Mouse (Mus musculus) limb, embryonic 14.5 days (tissue): ENCODE measurements at regions not wholly inside any gene's neighbourhood (a gene's known extent, or its start where the extent isn't known, plus 50 kb on each side); places are given as distances from the start of the nearest gene placed in this dataset.

Experiments used
- ATAC-seq: fragments of 200-750 bp; cut with Nextera tagmentation; 2 replicates; pipeline ENCODE4 v1.8.0; 2017; ENCODE audit warnings: low read depth, moderate number of reproducible peaks, moderate TSS enrichment; ENCODE audit not compliant: low FRiP score
- DNase-seq: peaks from one replicate; pipeline ENCODE4 v3.0.0-alpha.2; 2015; ENCODE audit warnings: low spot score
- H3K27ac ChIP-seq: fragments of 300-500 bp; sonication (generic); replicated peaks from 2 replicates; pipeline ENCODE4 v1.5.1; 2014; ENCODE audit warnings: low read depth, mild to moderate bottlenecking, low read length, moderate library complexity, mixed read lengths
- H3K27me3 ChIP-seq: fragments of 300-500 bp; sonication (generic); 2 replicates; pipeline ENCODE4 v1.6.1; 2014; ENCODE audit warnings: low read length, mixed read lengths; ENCODE audit not compliant: control insufficient read depth, insufficient read depth
- H3K36me3 ChIP-seq: fragments of 300-500 bp; sonication (generic); 2 replicates; pipeline ENCODE4 v1.6.1; 2014; ENCODE audit warnings: mild to moderate bottlenecking, low read length, moderate library complexity, mixed read lengths; ENCODE audit not compliant: control insufficient read depth, insufficient read depth
- H3K4me1 ChIP-seq: fragments of 300-500 bp; sonication (generic); 2 replicates; pipeline ENCODE4 v1.6.1; 2014; ENCODE audit warnings: antibody characterized with exemption, low read length, mixed read lengths; ENCODE audit not compliant: control insufficient read depth, insufficient read depth
- H3K4me2 ChIP-seq: fragments of 300-500 bp; sonication (generic); replicated peaks from 2 replicates; pipeline ENCODE4 v1.6.1; 2014; ENCODE audit warnings: low read depth, mild to moderate bottlenecking, low read length, moderate library complexity; ENCODE audit not compliant: severe bottlenecking
- H3K4me3 ChIP-seq: fragments of 300-500 bp; sonication (generic); replicated peaks from 2 replicates; pipeline ENCODE4 v1.5.1; 2014; ENCODE audit warnings: low read length
- H3K9ac ChIP-seq: fragments of 300-500 bp; sonication (generic); 2 replicates; pipeline ENCODE4 v1.6.1; 2014; ENCODE audit warnings: mild to moderate bottlenecking, low read depth, low read length, moderate library complexity; ENCODE audit not compliant: severe bottlenecking
- H3K9me3 ChIP-seq: fragments of 300-500 bp; sonication (generic); 2 replicates; pipeline ENCODE4 v1.6.1; 2016; ENCODE audit warnings: low read length; ENCODE audit not compliant: control insufficient read depth
- POLR2A ChIP-seq: fragments of 200-500 bp; IDR thresholded peaks from 2 replicates; pipeline ENCODE4 v1.8.0; 2012; ENCODE audit warnings: inconsistent platforms, mild to moderate bottlenecking, moderate library complexity, borderline replicate concordance; ENCODE audit not compliant: insufficient read depth, insufficient read length; ENCODE audit errors: extremely low read depth
- WGBS: fragments of 180-500 bp; shearing (Covaris S2); extraction: QIAGEN DNeasy Blood & Tissue Kit; methylation state at CpG from one replicate; pipeline ENCODE4 v1.1.7; 2014; 5-methylcytosine and 5-hydroxymethylcytosine counted together

DNA sequence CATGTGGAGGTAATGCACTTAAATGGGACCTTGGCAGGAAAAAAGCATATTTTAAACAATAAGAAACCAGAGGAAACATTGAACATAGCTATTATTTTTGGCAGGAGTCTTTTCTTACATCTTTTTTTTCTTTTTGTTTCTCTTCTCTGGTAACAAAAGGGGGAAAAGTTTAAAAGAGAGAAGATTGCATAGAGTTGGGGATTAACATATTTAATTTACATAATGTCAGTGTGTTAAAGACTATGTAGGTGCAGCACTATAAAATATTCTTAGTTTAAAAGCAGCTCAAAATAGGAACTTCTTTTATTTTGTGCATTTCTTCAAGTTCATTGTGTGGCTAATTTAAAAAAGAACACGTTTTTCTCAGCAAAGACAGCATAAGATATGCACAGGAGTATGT, 1087.5 kb downstream of the Cdh11 start:
- no peak overlapping the region for H3K9ac ChIP-seq
- H3K4me1 ChIP-seq, result no peaks in the 10 kb centered on the region
- no peak overlapping the region for H3K4me2 ChIP-seq
- no peak for ATAC-seq
- 40% methylated on average over 1 of the region's 1 CpGs for WGBS
- no peak overlapping the region for H3K4me3 ChIP-seq
- no peaks in the 10 kb centered on the region for H3K27me3 ChIP-seq
- no peak for DNase-seq
- no peak overlapping the region for H3K27ac ChIP-seq
- no peaks in the 10 kb centered on the region for H3K36me3 ChIP-seq
- no peak for TF ChIP-seq POLR2A
- no peaks in the 10 kb centered on the region for H3K9me3 ChIP-seq

DNA sequence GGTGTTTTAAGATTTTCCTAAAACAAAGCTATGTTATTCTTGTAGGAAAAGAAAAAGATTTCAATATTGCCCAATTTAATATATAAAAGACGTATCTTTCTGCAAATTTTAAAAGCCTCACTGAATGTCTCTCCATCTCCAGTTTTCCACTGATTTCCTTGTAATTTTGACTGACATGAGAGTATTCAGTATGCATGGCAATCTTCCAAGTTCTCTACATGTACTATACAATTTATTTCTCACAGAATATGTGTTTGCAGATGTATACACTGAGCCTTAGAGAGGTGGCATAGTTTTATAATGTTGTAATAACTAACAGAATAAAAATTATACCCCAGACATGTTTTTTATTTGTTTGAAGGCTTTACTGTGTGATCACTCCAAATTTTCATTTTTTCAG, 1094.5 kb downstream of the Cdh11 start:
- H3K4me3 ChIP-seq, result no peak overlapping the region
- no peaks in the 10 kb centered on the region for H3K36me3 ChIP-seq
- ATAC-seq (no peak), DNase-seq (no peak)
- WGBS, result 81% methylated on average over 1 of the region's 1 CpGs
- no peaks in the 10 kb centered on the region for H3K27me3 ChIP-seq
- H3K27ac ChIP-seq, result no peak overlapping the region
- TF ChIP-seq POLR2A, result no peak
- no peaks in the 10 kb centered on the region for H3K4me1 ChIP-seq
- H3K9me3 ChIP-seq, result no peaks in the 10 kb centered on the region
- H3K4me2 ChIP-seq, result no peak overlapping the region
- H3K9ac ChIP-seq, result no peak overlapping the region

- ATAC-seq (no peak), DNase-seq (no peak)
These were observed 1116.5 kb downstream of the Cdh11 start for GRCm38 (mm10) chr8:101668921-101669320.

GRCm38 (mm10) chr8:101662874-101663273, 1122.6 kb downstream of the Cdh11 start:
- no peak for ATAC-seq
- WGBS, result 71% methylated on average over 2 of the region's 2 CpGs
- no peaks in the 10 kb centered on the region for H3K9me3 ChIP-seq

More at GRCm38 (mm10) chr8:101668921-101669320, 1116.5 kb downstream of the Cdh11 start:
- 39% methylated on average over 2 of the region's 2 CpGs for WGBS
- Histone ChIP-seq H3K4me2 (no peak overlapping the region), H3K9ac (no peak overlapping the region), H3K4me3 (no peak overlapping the region), H3K27me3 (no peaks in the 10 kb centered on the region), H3K36me3 (no peaks in the 10 kb centered on the region), H3K9me3 (no peaks in the 10 kb centered on the region), H3K4me1 (no peaks in the 10 kb centered on the region), H3K27ac (no peak overlapping the region)
- no peak for TF ChIP-seq POLR2A

DNA sequence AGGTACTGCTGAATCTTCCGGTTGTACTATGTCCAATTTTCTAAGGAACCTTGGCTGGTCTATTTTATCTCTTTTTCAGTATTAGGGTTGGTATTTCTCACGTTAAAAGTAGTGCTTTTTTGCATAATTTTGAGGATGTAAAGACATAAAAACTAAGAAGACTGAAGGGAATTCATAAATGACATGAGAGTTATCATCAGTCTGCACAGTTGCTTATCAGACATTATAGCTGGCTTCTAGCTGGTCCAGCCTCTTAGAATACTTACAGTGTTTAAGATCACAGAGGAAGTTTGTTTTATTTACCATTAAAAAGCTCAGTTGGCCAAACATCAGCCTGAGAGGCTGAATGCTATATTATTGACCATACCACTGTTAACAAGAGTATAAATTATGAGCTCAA, 1130.2 kb downstream of the Cdh11 start:
- H3K27ac ChIP-seq, result no peak overlapping the region
- WGBS, result 62% methylated on average over 2 of the region's 2 CpGs
- no peaks in the 10 kb centered on the region for H3K27me3 ChIP-seq
- no peak for ATAC-seq
- H3K4me2 ChIP-seq, result no peak overlapping the region
- no peaks in the 10 kb centered on the region for H3K4me1 ChIP-seq
- no peak overlapping the region for H3K9ac ChIP-seq
- TF ChIP-seq POLR2A, result no peak
- no peak for DNase-seq
- no peaks in the 10 kb centered on the region for H3K9me3 ChIP-seq
- H3K4me3 ChIP-seq, result no peak overlapping the region
- no peaks in the 10 kb centered on the region for H3K36me3 ChIP-seq

More at GRCm38 (mm10) chr8:101662874-101663273, 1122.6 kb downstream of the Cdh11 start:
- H3K4me1 ChIP-seq, result no peaks in the 10 kb centered on the region
- DNase-seq, result no peak
- H3K9ac ChIP-seq, result no peak overlapping the region
- no peak for TF ChIP-seq POLR2A
- no peak overlapping the region for H3K4me3 ChIP-seq
- H3K36me3 ChIP-seq, result no peaks in the 10 kb centered on the region
- no peaks in the 10 kb centered on the region for H3K27me3 ChIP-seq
- H3K4me2 ChIP-seq, result no peak overlapping the region
- no peak overlapping the region for H3K27ac ChIP-seq

GRCm38 (mm10) chr8:101628816-101629215, 1156.6 kb downstream of the Cdh11 start:
- H3K36me3 ChIP-seq, result no peaks in the 10 kb centered on the region
- H3K9me3 ChIP-seq, result no peaks in the 10 kb centered on the region
- no peak overlapping the region for H3K4me2 ChIP-seq
- TF ChIP-seq POLR2A, result no peak
- H3K4me3 ChIP-seq, result no peak overlapping the region
- WGBS, result 26% methylated on average over 1 of the region's 1 CpGs
- DNase-seq, result peak; percentile 68
- no peaks in the 10 kb centered on the region for H3K27me3 ChIP-seq
- H3K9ac ChIP-seq, result no peak overlapping the region
- ATAC-seq, result 0 out of 2 replicates have a peak, but pooled peaks have one; percentile 47
- H3K4me1 ChIP-seq, result no peaks in the 10 kb centered on the region
- no peak overlapping the region for H3K27ac ChIP-seq
